Mouse (Mus musculus) lung, adult 2 months (tissue): ENCODE data around the gene Fhl3. TPM values are rescaled to one million over a fixed set of nuclear protein-coding genes. Genes with fewer than 3 reads are reported as not detected.

Source experiments
- DNase-seq: peaks from one replicate; pipeline ENCODE4 v3.0.0; 2022
- H3K4me1 ChIP-seq: fragments of 200-500 bp; 2 replicates; pipeline ENCODE4 v1.6.1; 2011; ENCODE audit warnings: low read length; ENCODE audit not compliant: control insufficient read depth, insufficient read depth
- H3K4me3 ChIP-seq: fragments of 200-500 bp; replicated peaks from 2 replicates; pipeline ENCODE3; 2011; ENCODE audit warnings: low read depth, mild to moderate bottlenecking, control low read depth, low read length; ENCODE audit errors: extremely low read depth
- CTCF ChIP-seq: fragments of 200-500 bp; IDR thresholded peaks from 2 replicates; pipeline ENCODE4 v1.5.1; 2011; ENCODE audit warnings: mild to moderate bottlenecking, low read length, control low read depth; ENCODE audit not compliant: insufficient read depth
- POLR2A ChIP-seq: fragments of 200-500 bp; IDR thresholded peaks from 2 replicates; pipeline ENCODE4 v1.6.1; 2011; ENCODE audit warnings: low read depth, mild to moderate bottlenecking, control low read depth, low read length, borderline replicate concordance; ENCODE audit errors: extremely low read depth
- WGBS: fragments of 180-500 bp; shearing (Covaris S2); methylation state at CpG from one replicate; pipeline ENCODE4 v1.1.7; 2018; 5-methylcytosine and 5-hydroxymethylcytosine counted together
- polyA plus RNA-seq: library from polyadenylated mRNA; depleted of rRNA; stranded (reverse); fragments of >200 nt; gene quantifications from 2 replicates; pipeline ENCODE4 v1.2.3, GENCODE M21; 2012

Fhl3 gene
- polyA plus RNA-seq, 1 experiment, result 36.7 TPM

DNA sequence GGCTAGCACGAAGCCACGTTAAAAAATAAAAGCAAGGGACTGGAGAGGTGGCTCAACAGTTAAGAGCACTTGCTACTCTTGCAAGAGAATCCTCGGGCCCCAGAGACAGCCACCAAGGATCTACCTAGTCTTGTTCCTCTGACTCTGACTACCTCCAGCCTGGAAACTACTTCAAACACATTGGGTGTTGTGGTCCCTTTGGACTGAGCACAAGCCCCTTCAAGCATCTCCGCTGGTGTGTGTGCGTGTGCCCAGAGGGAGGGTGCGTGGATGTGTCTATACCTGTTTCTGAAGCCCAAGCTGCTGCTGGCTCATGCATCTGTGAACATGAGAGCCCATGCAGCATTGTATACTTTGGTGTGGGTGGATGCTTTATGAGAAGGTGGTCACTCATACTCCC lies 24.5 kb upstream of the Fhl3 start:
- Histone ChIP-seq H3K4me3 (no peak overlapping the region), H3K4me1 (no peaks in the 10 kb centered on the region)
- no peak for DNase-seq
- WGBS, result 87% methylated on average over 6 of the region's 6 CpGs
- TF ChIP-seq POLR2A, result no peak
- TF ChIP-seq CTCF, result no peak

DNA sequence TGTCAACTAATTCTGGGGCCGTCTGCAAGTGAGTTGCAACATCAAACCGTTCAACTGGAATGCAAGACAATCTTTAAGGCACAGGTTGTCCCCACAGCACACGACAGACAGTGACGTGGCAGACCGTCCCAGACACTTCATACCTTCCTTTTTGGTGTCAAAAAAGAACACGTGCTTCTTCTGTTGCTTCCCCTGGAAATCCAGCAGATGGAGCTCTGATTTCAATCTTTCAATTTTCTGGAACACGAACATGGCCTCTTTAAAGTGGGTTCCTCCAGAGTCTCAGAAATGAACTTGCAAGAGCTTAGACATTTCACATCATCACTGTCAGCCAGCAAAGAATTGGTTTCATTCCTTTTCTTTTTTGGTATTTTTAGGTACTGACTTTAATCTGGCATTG lies 18.2 kb upstream of the Fhl3 start:
- no peak for TF ChIP-seq CTCF
- no peak for TF ChIP-seq POLR2A
- Histone ChIP-seq H3K4me3 (no peak overlapping the region), H3K4me1 (peaks cover 3% of the 10 kb centered on the region; the same call in 1 of the 2 replicates)
- 42% methylated on average over 7 of the region's 7 CpGs for WGBS
- DNase-seq, result no peak

DNA sequence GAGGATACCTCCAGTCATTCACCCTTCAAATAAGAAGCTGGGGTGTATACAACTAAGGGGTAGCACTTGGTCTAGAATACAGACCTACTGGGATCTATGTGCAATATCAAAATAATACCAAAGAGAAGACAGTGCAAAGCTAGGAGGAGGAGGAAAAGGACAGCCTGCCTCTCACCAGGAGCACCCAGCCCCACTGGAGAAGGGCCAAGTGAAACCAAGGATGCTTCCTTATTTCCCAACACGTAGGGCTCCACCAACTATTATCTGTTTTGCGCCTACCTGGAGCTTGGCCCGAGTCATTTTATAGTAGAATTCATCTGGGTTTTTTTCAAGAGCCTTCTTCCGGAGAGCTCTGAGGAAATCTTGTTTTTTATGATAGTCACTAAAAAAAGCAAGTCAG lies 17.0 kb upstream of the Fhl3 start:
- no peak overlapping the region for H3K4me3 ChIP-seq
- 75% methylated on average over 4 of the region's 4 CpGs for WGBS
- H3K4me1 ChIP-seq, result peaks cover 3% of the 10 kb centered on the region; the same call in 1 of the 2 replicates
- no peak for TF ChIP-seq CTCF
- no peak for TF ChIP-seq POLR2A
- DNase-seq, result no peak

DNA sequence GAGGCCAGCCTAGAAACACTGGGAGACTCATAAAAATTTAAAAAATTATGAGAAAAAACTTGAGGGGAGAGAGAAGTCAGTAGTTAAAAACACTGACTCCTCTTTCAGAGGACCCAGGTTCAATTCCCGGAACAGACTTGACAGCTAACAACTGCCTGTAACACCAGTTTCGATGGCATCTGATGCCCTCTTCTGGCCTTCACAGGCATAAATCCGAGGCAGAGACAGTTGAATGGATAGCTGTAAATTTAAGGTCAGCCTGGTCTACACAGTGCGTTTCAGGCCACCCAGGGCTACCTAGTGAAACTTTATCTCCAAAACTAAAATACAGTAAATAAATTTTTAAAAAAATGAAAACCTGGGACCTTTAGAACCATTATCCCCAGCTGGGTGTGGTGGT lies 15.5 kb upstream of the Fhl3 start:
- whole genome bisulfite sequencing, result 71% methylated on average over 4 of the region's 4 CpGs
- no peak overlapping the region for H3K4me3 ChIP-seq
- TF ChIP-seq POLR2A, result no peak
- TF ChIP-seq CTCF, result no peak
- peaks cover 3% of the 10 kb centered on the region; the same call in 1 of the 2 replicates for H3K4me1 ChIP-seq
- DNase-seq, result no peak

DNA sequence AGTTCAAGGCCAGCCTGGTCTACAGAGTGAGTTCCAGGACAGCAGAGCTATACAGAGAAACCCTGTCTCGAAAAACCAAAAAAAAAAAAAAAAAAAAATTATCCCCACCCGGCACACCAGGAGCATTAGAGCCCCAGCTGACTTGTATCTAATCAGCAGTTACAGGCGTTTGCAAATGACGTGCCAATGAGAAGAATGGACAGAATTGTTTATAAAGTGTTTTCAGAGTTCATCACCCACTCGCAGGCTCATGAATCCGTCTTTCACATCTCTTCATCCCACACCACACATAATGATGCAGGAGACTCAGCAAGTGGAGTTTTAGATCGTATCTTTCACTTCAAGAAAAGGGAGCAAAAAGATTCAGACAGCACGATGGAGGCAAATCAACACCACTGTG lies 15.0 kb upstream of the Fhl3 start:
- Histone ChIP-seq H3K4me1 (peaks cover 3% of the 10 kb centered on the region; the same call in 1 of the 2 replicates), H3K4me3 (no peak overlapping the region)
- DNase-seq, result no peak
- 59% methylated on average over 8 of the region's 8 CpGs for WGBS
- no peak for TF ChIP-seq POLR2A
- TF ChIP-seq CTCF, result no peak

DNA sequence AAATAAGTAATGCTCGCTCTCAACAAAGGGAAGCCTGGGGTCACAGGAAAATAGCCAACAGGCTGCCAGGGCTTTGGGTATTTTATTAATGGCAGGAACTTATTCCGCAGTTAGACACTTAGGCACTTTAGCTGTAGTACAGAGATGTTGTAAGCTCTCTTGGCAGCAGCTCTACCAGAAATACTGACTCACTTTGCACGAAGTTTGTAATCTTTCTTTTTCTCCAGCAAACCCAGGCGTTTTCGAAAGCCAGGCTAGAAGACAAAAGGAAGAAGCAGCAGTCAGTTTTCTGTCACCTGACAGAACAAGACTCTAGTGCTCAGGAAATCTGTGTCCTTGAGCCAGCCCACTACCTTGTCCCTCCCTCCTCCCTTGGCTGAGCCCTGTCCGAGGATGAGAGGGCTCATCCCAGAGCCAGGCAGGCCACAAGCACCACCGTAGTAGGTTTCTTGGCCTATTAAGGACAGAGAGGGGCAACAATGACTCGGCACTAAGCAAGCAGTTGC lies 14.6 kb upstream of the Fhl3 start:
- Histone ChIP-seq H3K4me3 (no peak overlapping the region), H3K4me1 (peaks cover 3% of the 10 kb centered on the region; the same call in 1 of the 2 replicates)
- DNase-seq, result no peak
- 45% methylated on average over 8 of the region's 8 CpGs for WGBS
- no peak for TF ChIP-seq POLR2A
- TF ChIP-seq CTCF, result no peak

DNA sequence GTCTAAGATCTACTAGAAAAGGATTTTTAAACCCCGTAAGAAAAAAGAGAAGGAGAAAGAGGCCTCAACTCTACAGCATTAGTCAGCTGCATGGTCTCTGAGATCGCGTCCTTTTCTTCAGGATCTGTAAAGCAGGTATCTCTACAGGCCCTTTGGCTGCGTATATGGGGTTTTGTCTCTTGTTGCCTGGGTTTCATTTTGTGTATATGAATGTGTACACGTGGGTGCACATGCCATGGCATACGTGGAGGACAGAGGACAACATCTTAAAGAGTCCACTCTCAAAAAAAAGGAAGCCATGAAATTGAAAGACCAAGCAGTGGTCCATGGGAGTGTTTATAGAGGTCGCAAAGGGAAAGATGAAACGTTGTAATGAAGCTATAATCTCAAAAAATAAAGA lies 9.0 kb upstream of the Fhl3 start:
- no peak for DNase-seq
- 83% methylated on average over 8 of the region's 8 CpGs for WGBS
- Histone ChIP-seq H3K4me3 (no peak overlapping the region), H3K4me1 (peaks cover 3% of the 10 kb centered on the region)
- no peak for TF ChIP-seq CTCF
- TF ChIP-seq POLR2A, result no peak

DNA sequence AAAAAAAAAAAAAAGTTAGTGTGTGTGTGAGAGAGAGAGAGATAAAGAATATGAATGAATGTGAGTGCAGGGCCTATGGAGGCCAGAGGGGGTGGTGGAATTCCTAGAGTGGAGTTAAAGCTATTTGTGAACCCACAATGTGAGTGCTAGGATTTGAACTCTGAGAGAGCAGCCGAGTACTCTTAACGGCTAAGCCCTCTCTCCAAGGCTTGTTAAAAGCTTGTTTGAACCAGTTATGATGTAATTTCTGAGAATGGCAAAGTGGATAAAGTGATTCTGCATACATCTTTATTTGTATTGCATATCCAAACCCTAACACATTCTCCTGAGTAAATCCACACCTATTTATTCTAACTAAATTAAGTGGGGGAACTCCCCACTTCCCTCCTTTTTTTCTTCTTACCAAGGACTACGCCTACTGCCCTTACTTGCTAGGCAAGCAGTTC lies 8.1 kb upstream of the Fhl3 start:
- TF ChIP-seq POLR2A, result no peak
- no peak for TF ChIP-seq CTCF
- no peak for DNase-seq
- Histone ChIP-seq H3K4me3 (no peak overlapping the region), H3K4me1 (peaks cover 3% of the 10 kb centered on the region)
- 47% methylated on average over 3 of the region's 3 CpGs for WGBS

DNA sequence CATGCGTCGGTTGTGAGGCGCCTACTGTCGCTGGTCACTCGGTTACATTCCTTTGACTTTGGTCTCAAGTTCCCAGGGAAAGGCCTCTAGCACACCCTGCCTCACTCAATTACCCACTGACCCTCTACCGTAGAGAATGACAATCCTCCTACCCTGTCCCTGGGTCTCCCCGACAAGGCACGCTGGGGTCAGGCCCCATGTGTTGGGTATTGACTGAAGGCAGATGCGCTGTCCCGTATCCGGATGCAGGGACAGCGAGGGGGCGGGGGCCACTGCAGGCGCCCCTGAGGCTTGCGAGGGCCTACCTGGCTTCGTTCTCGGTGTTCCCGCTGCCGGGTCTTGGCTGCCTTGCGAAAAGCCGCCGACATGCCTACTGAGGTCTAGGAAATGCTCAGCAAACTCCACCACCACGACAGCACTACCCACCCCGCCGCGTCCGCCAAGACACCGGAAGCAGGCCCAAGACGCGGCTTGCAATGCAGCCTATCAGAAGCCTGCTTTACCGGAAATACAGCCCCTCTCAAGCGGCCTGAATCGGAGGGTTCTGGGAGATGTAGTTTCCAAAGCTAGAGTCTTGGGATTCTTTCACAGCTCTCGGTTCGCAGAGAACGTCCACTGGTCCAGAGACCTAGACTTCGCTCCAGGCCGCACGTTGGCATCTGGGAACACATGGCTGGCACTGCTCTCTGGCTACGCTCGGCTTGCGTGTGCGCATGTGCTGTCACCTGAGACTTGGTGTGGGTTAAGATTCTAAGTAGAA lies 7.2 kb upstream of the Fhl3 start, which contains the start of gene Utp11:
Gene Utp11 (minus strand): TSS at position 466 of the 760 bp plus-strand sequence.
- TF ChIP-seq POLR2A, result peak; percentile 77; the same call in 1 of the 2 replicates
- TF ChIP-seq CTCF, result no peak
- Histone ChIP-seq H3K4me1 (peaks cover 3% of the 10 kb centered on the region), H3K4me3 (peak within 1 kb of the TSS; percentile 91)
- WGBS, result 1% methylated on average over 43 of the region's 43 CpGs
- peak; percentile 84 for DNase-seq

DNA sequence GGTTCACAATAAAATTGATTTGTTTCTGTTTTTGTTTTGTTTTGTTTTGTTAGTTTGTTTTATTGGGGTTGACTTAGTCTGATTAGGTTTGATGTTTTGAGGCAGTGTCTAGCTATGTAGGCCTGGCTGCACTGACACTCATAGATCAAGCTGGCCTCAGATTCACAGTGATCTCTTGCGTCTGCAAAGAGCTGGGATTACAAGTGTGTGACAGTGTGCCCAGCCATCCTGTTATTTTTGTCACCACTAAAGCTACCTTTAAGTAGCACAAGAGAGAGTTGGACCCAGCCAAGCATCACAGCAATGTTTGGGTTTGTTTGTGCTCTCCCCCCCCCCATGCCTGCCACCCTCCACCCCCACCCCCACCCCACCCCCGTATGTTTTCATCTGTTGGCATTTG lies 5.9 kb upstream of the Fhl3 start:
- no peak for DNase-seq
- TF ChIP-seq POLR2A (no peak), CTCF (no peak)
- 86% methylated on average over 2 of the region's 2 CpGs for WGBS
- Histone ChIP-seq H3K4me3 (no peak overlapping the region), H3K4me1 (peaks cover 3% of the 10 kb centered on the region)
